Mouse (Mus musculus) natural killer cell, adult 2 months (primary cell): ENCODE measurements around the gene Ccdc144b.

Experiments used
- DNase-seq, 2 experiments: peaks; one replicate each; pipeline ENCODE4 v3.0.0; 2022; ENCODE audit warnings: low spot score in 2 of 2

Ccdc144b gene

GRCm38 (mm10) chr3:36053447-36053846 lies at the start of gene Ccdc144b:
TSS of gene Ccdc144b (minus strand) at chr3:36053547.
- no peak for DNase-seq

- DNase-seq = no peak
These were observed 42.0 kb upstream of the Ccdc144b start for GRCm38 (mm10) chr3:36095371-36095770.

- DNase-seq = no peak
These were observed 34.2 kb upstream of the Ccdc144b start for GRCm38 (mm10) chr3:36087591-36087990.

GRCm38 (mm10) chr3:36085394-36085793 lies 32.0 kb upstream of the Ccdc144b start:
- no peak for DNase-seq

GRCm38 (mm10) chr3:36083381-36083780 lies 30.0 kb upstream of the Ccdc144b start:
- DNase-seq = no peak

GRCm38 (mm10) chr3:36082843-36083242 lies 29.5 kb upstream of the Ccdc144b start:
- DNase-seq = no peak

GRCm38 (mm10) chr3:36080741-36081140 lies 27.4 kb upstream of the Ccdc144b start:
- no peak for DNase-seq

- no peak for DNase-seq
These were observed 26.5 kb upstream of the Ccdc144b start for GRCm38 (mm10) chr3:36079886-36080285.

- no peak for DNase-seq
These were observed 24.0 kb upstream of the Ccdc144b start for GRCm38 (mm10) chr3:36077386-36077785.

GRCm38 (mm10) chr3:36075466-36075865 lies 22.1 kb upstream of the Ccdc144b start:
- DNase-seq = no peak

- no peak for DNase-seq
These were observed 20.9 kb upstream of the Ccdc144b start for GRCm38 (mm10) chr3:36074231-36074630.

- no peak for DNase-seq
These were observed 17.7 kb upstream of the Ccdc144b start for GRCm38 (mm10) chr3:36071047-36071446.

GRCm38 (mm10) chr3:36070436-36070835 lies 17.1 kb upstream of the Ccdc144b start:
- DNase-seq = no peak

- no peak for DNase-seq
These were observed 14.4 kb upstream of the Ccdc144b start for GRCm38 (mm10) chr3:36067731-36068130.

- peak; percentile 87 to 91 for DNase-seq
These were observed 12.7 kb upstream of the Ccdc144b start, which contains the start of gene Acad9 for GRCm38 (mm10) chr3:36065843-36066651. TSS of gene Acad9 (plus strand) at chr3:36065979.

- no peak for DNase-seq
These were observed 11.8 kb upstream of the Ccdc144b start for GRCm38 (mm10) chr3:36065166-36065565.

GRCm38 (mm10) chr3:36064592-36065061 lies 11.3 kb upstream of the Ccdc144b start:
- DNase-seq = peak in 1 of 2 experiments; percentile 23

GRCm38 (mm10) chr3:36060096-36060850 lies 6.9 kb upstream of the Ccdc144b start:
- DNase-seq = peak; percentile 27 to 56

GRCm38 (mm10) chr3:36049106-36049505 lies 4.2 kb downstream of the Ccdc144b start:
- DNase-seq = no peak

- DNase-seq = no peak
These were observed 8.3 kb downstream of the Ccdc144b start for GRCm38 (mm10) chr3:36045086-36045485.

GRCm38 (mm10) chr3:36044520-36044919 lies 8.8 kb downstream of the Ccdc144b start:
- no peak for DNase-seq

- no peak for DNase-seq
These were observed 21.4 kb downstream of the Ccdc144b start for GRCm38 (mm10) chr3:36031740-36032510.
